Mouse (Mus musculus) mouse trophoblast stem cell (cell line): Measurements from ENCODE around the gene Zranb2.

Experiments
- in situ Hi-C, 2 experiments: fragments of 300-500 bp; cut with MseI, MboI; formaldehyde crosslinking; loops; 2 replicates in 1 of 2; 3 replicates in 1 of 2; pipeline ENCODE4 v1.15.1; 2025

Zranb2 gene

GRCm38 (mm10) chr3:157533964-157534785 lies at the start of gene Zranb2:
Zranb2 (plus strand) TSS chr3:157534160.
- in situ Hi-C loops, result no loop called here

GRCm38 (mm10) chr3:157492043-157492442 lies 41.9 kb upstream of the Zranb2 start:
- in situ Hi-C loops, result no loop called here

GRCm38 (mm10) chr3:157502216-157502615 lies 31.7 kb upstream of the Zranb2 start:
- in situ Hi-C loops, result loop anchor here in 1 of 2 experiments (25.0 kb wide), 1 partner anchor 640 kb away; no protein-coding TSS in a partner anchor

GRCm38 (mm10) chr3:157514116-157514796 lies 19.7 kb upstream of the Zranb2 start:
- in situ Hi-C loops, result loop anchor here (10.0 to 25.0 kb wide), 2 partner anchors 279 to 652 kb away; no protein-coding TSS in a partner anchor

- in situ Hi-C loops, result loop anchor here (10.0 to 25.0 kb wide), 2 partner anchors 282 to 654 kb away; no protein-coding TSS in a partner anchor
Measured at GRCm38 (mm10) chr3:157516471-157516870, 17.5 kb upstream of the Zranb2 start.

GRCm38 (mm10) chr3:157517992-157518391 lies 16.0 kb upstream of the Zranb2 start:
- in situ Hi-C loops, result loop anchor here (10.0 to 25.0 kb wide), 2 partner anchors 283 to 656 kb away; no protein-coding TSS in a partner anchor

GRCm38 (mm10) chr3:157520433-157520832 lies 13.5 kb upstream of the Zranb2 start:
- in situ Hi-C loops, result loop anchor here in 1 of 2 experiments (10.0 to 25.0 kb wide), 2 partner anchors 286 to 658 kb away; no protein-coding TSS in a partner anchor

- in situ Hi-C loops, result loop anchor here in 1 of 2 experiments (10.0 to 25.0 kb wide), 2 partner anchors 289 to 662 kb away; no protein-coding TSS in a partner anchor
Measured at GRCm38 (mm10) chr3:157523834-157524233, 10.1 kb upstream of the Zranb2 start.

GRCm38 (mm10) chr3:157531585-157531984 lies 2.4 kb upstream of the Zranb2 start:
- in situ Hi-C loops, result no loop called here

- in situ Hi-C loops, result no loop called here
Measured at GRCm38 (mm10) chr3:157534786-157535415, 941 bp downstream of the Zranb2 start.

- in situ Hi-C loops, result no loop called here
Measured at GRCm38 (mm10) chr3:157549323-157549722, 15.4 kb downstream of the Zranb2 start.

GRCm38 (mm10) chr3:157549758-157550600 lies 16.0 kb downstream of the Zranb2 start:
- in situ Hi-C loops, result no loop called here

- in situ Hi-C loops, result loop anchor here (5.0 kb wide), 1 partner anchor 152 kb away; no protein-coding TSS in a partner anchor
Measured at GRCm38 (mm10) chr3:157565196-157565595, 31.2 kb downstream of the Zranb2 start.

- in situ Hi-C loops, result loop anchor here (5.0 kb wide), 1 partner anchor 150 kb away; no protein-coding TSS in a partner anchor
Measured at GRCm38 (mm10) chr3:157566725-157567565, 33.0 kb downstream of the Zranb2 start, which contains the start of gene Ptger3. Ptger3 (plus strand) TSS chr3:157566892.

- in situ Hi-C loops, result loop anchor here (5.0 kb wide), 1 partner anchor 150 kb away; no protein-coding TSS in a partner anchor
Measured at GRCm38 (mm10) chr3:157567566-157568132, 33.7 kb downstream of the Zranb2 start.

- in situ Hi-C loops, result no loop called here
Measured at GRCm38 (mm10) chr3:157572011-157572410, 38.1 kb downstream of the Zranb2 start.

GRCm38 (mm10) chr3:157575441-157576342 lies 41.7 kb downstream of the Zranb2 start:
- in situ Hi-C loops, result no loop called here

- in situ Hi-C loops, result no loop called here
Measured at GRCm38 (mm10) chr3:157576343-157576722, 42.4 kb downstream of the Zranb2 start.
